Mouse (Mus musculus): ENCODE data around the gene Gm20521. TPM values are rescaled to one million over a fixed set of nuclear protein-coding genes. Genes with fewer than 3 reads are reported as not detected.
A peak's percentile ranks its signal among the peaks of the same experiment; 100 is the strongest.

Gene Gm20521
- 0.11 TPM in 1 of 2 replicates, not detected in the other for polyA plus RNA-seq (2015; fragmentation: Nextera tagmentation; extraction: Ambion mirVana)

DNA sequence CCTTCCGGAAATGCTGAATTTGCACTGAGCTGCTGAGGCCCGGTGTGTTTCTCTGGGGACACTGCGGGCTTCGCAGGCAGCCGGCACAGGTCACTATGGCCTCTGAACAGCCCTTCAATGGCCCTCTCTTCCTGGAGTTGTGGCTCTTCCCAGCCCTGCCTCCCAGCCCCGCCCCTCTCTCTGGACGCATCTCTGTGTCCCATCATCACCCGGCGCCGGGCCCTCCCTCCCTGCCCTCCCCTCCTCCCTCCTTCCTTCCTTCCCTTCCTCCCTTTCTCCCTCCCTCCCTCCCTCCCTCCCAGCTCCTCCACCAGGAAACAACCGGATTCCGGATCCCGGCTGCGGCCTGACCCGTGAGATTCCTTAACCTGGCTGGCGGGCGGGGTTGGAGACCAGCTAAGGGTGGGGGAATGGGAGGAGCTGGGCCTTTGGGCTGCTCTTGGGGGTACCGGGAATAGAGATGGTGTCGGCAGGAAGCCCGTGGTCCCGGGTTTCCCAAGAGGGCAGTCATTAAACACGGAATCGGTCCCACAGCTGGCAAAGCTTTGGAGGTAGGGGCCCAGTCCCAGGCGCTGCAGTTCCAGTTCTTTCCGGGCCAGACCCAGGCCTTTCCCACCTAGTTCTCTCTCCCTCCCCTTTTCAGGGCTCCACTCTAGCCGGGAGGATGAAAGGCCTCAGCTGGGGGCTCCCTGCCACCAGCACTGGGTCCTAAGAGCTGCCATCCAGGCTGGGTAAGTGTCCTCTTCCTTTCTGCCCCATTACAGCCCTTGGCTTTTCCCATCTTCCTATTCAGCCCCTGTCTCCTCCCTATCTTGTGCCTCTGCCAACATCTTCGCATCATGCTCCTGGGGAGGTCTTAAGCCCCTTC, at the start of gene Gm20521, which contains the start of gene Bcl2l2:
Gene Gm20521, plus strand, starts transcription at position 288 of the 868 bp plus-strand sequence.
Gene Bcl2l2, plus strand, starts transcription at position 224 of the 868 bp plus-strand sequence.
- H3K9ac ChIP-seq (ENCODE audit: low read depth, low read length) = peak within 1 kb of the TSS; percentile 33
- 2% methylated on average over 27 of the region's 27 CpGs for WGBS (ENCODE audit: insufficient replicate concordance)

DNA sequence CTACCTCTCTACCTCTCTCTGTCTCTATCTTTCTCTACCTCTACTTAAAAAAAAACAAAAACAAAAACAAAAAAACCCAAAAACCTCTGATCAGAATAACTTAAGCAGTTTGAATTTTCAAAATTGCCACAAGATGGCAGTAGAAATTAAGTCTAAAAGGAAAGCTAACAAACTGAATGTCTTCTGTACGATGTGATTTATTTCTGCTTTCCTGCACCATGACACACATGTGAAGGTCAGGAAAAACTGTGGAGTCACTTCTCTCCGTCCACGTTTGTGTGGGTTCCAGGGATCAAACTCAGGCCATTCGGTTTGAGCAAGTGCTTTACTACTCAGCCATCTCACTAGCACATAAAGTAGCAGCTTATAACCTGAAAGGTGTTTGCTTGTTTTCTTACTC, 39.8 kb upstream of the Gm20521 start:
- Histone ChIP-seq H3K9me3 (replicated peaks; ENCODE audit: control insufficient read depth, low read length) (no peaks in the 10 kb centered on the region), H3K4me3 (ENCODE audit: low read depth, low read length) (no peak overlapping the region), H3K27me3 (ENCODE audit: control insufficient read depth, insufficient read depth, low read depth, low read length) (no peaks in the 10 kb centered on the region), H3K4me2 (ENCODE audit: low read depth, low read length) (no peak overlapping the region), H3K27ac (ENCODE audit: low read length) (no peak overlapping the region), H3K36me3 (ENCODE audit: control insufficient read depth, insufficient read depth) (no peaks in the 10 kb centered on the region), H3K4me1 (ENCODE audit: control insufficient read depth, low read depth, low read length) (no peaks in the 10 kb centered on the region), H3K9ac (ENCODE audit: low read depth, low read length) (no peak overlapping the region)
- ATAC-seq (ENCODE audit: low read depth) = no peak
- 3% methylated on average over 4 of the region's 4 CpGs for WGBS (ENCODE audit: insufficient replicate concordance)

More for the DNA sequence above, at the start of gene Gm20521, which contains the start of gene Bcl2l2:
- H3K4me2 ChIP-seq (ENCODE audit: low read depth, low read length) = peak within 1 kb of the TSS; percentile 60
- no peaks in the 10 kb centered on the region for H3K9me3 ChIP-seq (replicated peaks; ENCODE audit: control insufficient read depth, low read length)
- peak within 1 kb of the TSS; percentile 64 for H3K27ac ChIP-seq (ENCODE audit: low read length)
- H3K4me3 ChIP-seq (ENCODE audit: low read depth, low read length) = peak within 1 kb of the TSS; percentile 66
- ATAC-seq (ENCODE audit: low read depth) = peak; percentile 94
- no peaks in the 10 kb centered on the region for H3K27me3 ChIP-seq (ENCODE audit: control insufficient read depth, insufficient read depth, low read depth, low read length)
- peaks cover 11% of the 10 kb centered on the region for H3K4me1 ChIP-seq (ENCODE audit: control insufficient read depth, low read depth, low read length)
- H3K36me3 ChIP-seq (ENCODE audit: control insufficient read depth, insufficient read depth) = no peaks in the 10 kb centered on the region

DNA sequence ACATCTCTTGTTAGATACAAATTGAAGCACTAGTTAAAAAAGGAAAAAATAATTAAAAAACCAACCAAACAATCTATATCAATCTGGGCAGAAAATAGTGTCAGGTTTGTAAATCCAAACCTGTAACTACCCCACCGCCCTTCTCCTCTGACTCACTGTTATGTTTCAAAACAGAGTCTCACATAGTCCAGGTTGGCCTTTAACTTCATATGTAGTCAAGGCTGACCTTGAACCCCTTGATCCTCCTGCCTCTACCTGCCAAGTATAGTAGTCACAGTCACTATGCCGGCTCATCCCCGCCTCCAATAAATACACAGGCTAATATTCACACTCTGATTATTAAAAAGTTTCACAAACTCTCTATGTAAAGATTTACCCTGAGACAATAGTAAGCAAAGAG, 27.5 kb upstream of the Gm20521 start:
- H3K27ac ChIP-seq (ENCODE audit: low read length) = no peak overlapping the region
- H3K36me3 ChIP-seq (ENCODE audit: control insufficient read depth, insufficient read depth) = no peaks in the 10 kb centered on the region
- H3K27me3 ChIP-seq (ENCODE audit: control insufficient read depth, insufficient read depth, low read depth, low read length) = no peaks in the 10 kb centered on the region
- H3K9ac ChIP-seq (ENCODE audit: low read depth, low read length) = no peak overlapping the region
- H3K4me3 ChIP-seq (ENCODE audit: low read depth, low read length) = no peak overlapping the region
- no peak for ATAC-seq (ENCODE audit: low read depth)
- H3K9me3 ChIP-seq (replicated peaks; ENCODE audit: control insufficient read depth, low read length) = no peaks in the 10 kb centered on the region
- WGBS (ENCODE audit: insufficient replicate concordance) = 68% methylated on average over 3 of the region's 3 CpGs
- H3K4me2 ChIP-seq (ENCODE audit: low read depth, low read length) = no peak overlapping the region
- no peaks in the 10 kb centered on the region for H3K4me1 ChIP-seq (ENCODE audit: control insufficient read depth, low read depth, low read length)

GRCm38 (mm10) chr14:54856703-54857102, 26.5 kb upstream of the Gm20521 start:
- Histone ChIP-seq H3K36me3 (ENCODE audit: control insufficient read depth, insufficient read depth) (no peaks in the 10 kb centered on the region), H3K4me1 (ENCODE audit: control insufficient read depth, low read depth, low read length) (no peaks in the 10 kb centered on the region), H3K4me2 (ENCODE audit: low read depth, low read length) (no peak overlapping the region), H3K4me3 (ENCODE audit: low read depth, low read length) (no peak overlapping the region), H3K9ac (ENCODE audit: low read depth, low read length) (no peak overlapping the region), H3K27ac (ENCODE audit: low read length) (no peak overlapping the region), H3K27me3 (ENCODE audit: control insufficient read depth, insufficient read depth, low read depth, low read length) (no peaks in the 10 kb centered on the region), H3K9me3 (replicated peaks; ENCODE audit: control insufficient read depth, low read length) (no peaks in the 10 kb centered on the region)
- ATAC-seq (ENCODE audit: low read depth) = no peak
- 34% methylated on average over 7 of the region's 7 CpGs for WGBS (ENCODE audit: insufficient replicate concordance)

DNA sequence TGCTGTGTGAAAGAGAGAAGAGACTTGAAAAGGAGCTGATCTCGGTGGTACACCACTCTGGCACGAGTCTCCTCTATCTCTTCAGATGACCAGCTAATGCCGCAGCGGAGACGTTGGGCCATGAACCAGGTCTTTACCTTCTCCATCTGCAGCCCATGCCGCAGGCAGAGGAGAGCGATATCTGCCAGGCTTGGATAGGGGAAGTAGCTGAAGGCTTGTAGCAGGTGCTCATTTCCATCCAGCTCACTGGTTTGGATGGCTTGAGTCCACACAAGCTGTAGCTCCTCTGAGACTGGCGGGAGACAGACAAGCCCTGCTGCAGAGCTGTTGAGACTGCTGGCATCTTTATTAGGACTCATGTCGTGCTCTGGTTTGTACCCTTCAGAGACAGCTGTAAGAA, 25.4 kb upstream of the Gm20521 start:
- Histone ChIP-seq H3K27me3 (ENCODE audit: control insufficient read depth, insufficient read depth, low read depth, low read length) (no peaks in the 10 kb centered on the region), H3K4me3 (ENCODE audit: low read depth, low read length) (no peak overlapping the region), H3K4me2 (ENCODE audit: low read depth, low read length) (no peak overlapping the region), H3K9me3 (replicated peaks; ENCODE audit: control insufficient read depth, low read length) (no peaks in the 10 kb centered on the region), H3K9ac (ENCODE audit: low read depth, low read length) (no peak overlapping the region), H3K4me1 (ENCODE audit: control insufficient read depth, low read depth, low read length) (no peaks in the 10 kb centered on the region), H3K27ac (ENCODE audit: low read length) (no peak overlapping the region), H3K36me3 (ENCODE audit: control insufficient read depth, insufficient read depth) (no peaks in the 10 kb centered on the region)
- WGBS (ENCODE audit: insufficient replicate concordance) = 77% methylated on average over 9 of the region's 9 CpGs
- ATAC-seq (ENCODE audit: low read depth) = no peak

GRCm38 (mm10) chr14:54860511-54860910, 22.7 kb upstream of the Gm20521 start:
- WGBS (ENCODE audit: insufficient replicate concordance) = 19% methylated on average over 2 of the region's 2 CpGs
- no peaks in the 10 kb centered on the region for H3K9me3 ChIP-seq (replicated peaks; ENCODE audit: control insufficient read depth, low read length)
- no peak overlapping the region for H3K4me2 ChIP-seq (ENCODE audit: low read depth, low read length)
- no peak overlapping the region for H3K27ac ChIP-seq (ENCODE audit: low read length)
- H3K27me3 ChIP-seq (ENCODE audit: control insufficient read depth, insufficient read depth, low read depth, low read length) = no peaks in the 10 kb centered on the region
- ATAC-seq (ENCODE audit: low read depth) = no peak
- no peak overlapping the region for H3K4me3 ChIP-seq (ENCODE audit: low read depth, low read length)
- no peaks in the 10 kb centered on the region for H3K36me3 ChIP-seq (ENCODE audit: control insufficient read depth, insufficient read depth)
- H3K4me1 ChIP-seq (ENCODE audit: control insufficient read depth, low read depth, low read length) = peaks cover 4% of the 10 kb centered on the region
- H3K9ac ChIP-seq (ENCODE audit: low read depth, low read length) = no peak overlapping the region

DNA sequence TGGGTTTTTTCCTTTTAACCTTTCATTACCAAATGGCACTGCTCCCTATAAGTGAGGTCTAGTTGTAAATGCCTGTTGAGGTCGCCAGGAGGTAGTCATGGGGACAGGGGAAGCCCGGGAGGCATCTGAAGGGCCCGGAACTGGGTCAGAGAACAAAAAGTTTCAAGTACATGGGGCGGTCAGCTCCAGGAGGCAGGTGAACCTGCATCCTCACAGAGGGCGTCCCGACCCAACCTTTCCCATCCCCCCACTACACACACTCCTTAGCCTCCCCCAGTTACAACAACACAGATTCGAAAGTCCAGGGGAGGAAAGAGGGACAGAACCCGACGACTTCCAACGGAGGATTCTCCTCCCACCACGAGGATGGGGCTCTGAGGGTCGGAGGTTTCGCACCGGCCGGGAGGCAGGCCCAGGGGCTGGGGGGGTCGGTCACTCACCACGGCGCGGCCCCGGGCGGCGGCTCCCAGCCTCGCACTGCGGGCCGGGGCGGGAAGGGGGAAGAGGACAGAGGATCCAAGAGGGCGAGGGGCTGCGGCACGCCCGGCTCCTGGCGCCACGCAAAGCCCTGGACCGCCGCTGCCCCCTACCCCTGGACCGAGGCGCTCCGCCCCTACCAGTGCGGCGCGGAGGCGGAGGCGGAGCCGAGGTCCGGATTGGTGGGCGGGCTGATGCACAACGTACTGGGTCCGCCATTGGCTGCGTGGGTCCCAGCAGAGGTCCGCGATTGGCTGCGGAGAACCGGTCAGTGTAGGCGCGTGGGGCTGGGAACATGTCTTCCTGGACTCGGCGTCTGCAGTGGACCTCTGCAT, 19.5 kb upstream of the Gm20521 start:
- peak overlapping the region; percentile 40 for H3K27ac ChIP-seq (ENCODE audit: low read length)
- no peaks in the 10 kb centered on the region for H3K27me3 ChIP-seq (ENCODE audit: control insufficient read depth, insufficient read depth, low read depth, low read length)
- ATAC-seq (ENCODE audit: low read depth) = peak; percentile 100
- H3K9ac ChIP-seq (ENCODE audit: low read depth, low read length) = peak overlapping the region; percentile 79
- H3K4me1 ChIP-seq (ENCODE audit: control insufficient read depth, low read depth, low read length) = peaks cover 4% of the 10 kb centered on the region
- peak overlapping the region; percentile 95 for H3K4me2 ChIP-seq (ENCODE audit: low read depth, low read length)
- WGBS (ENCODE audit: insufficient replicate concordance) = under 1% methylated on average over 44 of the region's 56 CpGs
- H3K4me3 ChIP-seq (ENCODE audit: low read depth, low read length) = peak overlapping the region; percentile 89
- no peaks in the 10 kb centered on the region for H3K9me3 ChIP-seq (replicated peaks; ENCODE audit: control insufficient read depth, low read length)
- no peaks in the 10 kb centered on the region for H3K36me3 ChIP-seq (ENCODE audit: control insufficient read depth, insufficient read depth)

GRCm38 (mm10) chr14:54864313-54865036, 18.8 kb upstream of the Gm20521 start:
- Histone ChIP-seq H3K36me3 (ENCODE audit: control insufficient read depth, insufficient read depth) (no peaks in the 10 kb centered on the region), H3K27ac (ENCODE audit: low read length) (peak overlapping the region; percentile 40), H3K4me1 (ENCODE audit: control insufficient read depth, low read depth, low read length) (peaks cover 4% of the 10 kb centered on the region), H3K9ac (ENCODE audit: low read depth, low read length) (peak overlapping the region; percentile 79), H3K9me3 (replicated peaks; ENCODE audit: control insufficient read depth, low read length) (no peaks in the 10 kb centered on the region), H3K27me3 (ENCODE audit: control insufficient read depth, insufficient read depth, low read depth, low read length) (no peaks in the 10 kb centered on the region), H3K4me3 (ENCODE audit: low read depth, low read length) (peak overlapping the region; percentile 89), H3K4me2 (ENCODE audit: low read depth, low read length) (peak overlapping the region; percentile 95)
- WGBS (ENCODE audit: insufficient replicate concordance) = 9% methylated on average over 21 of the region's 21 CpGs
- no peak for ATAC-seq (ENCODE audit: low read depth)

Data from liver, embryonic 16.5 days (tissue).